Mouse (Mus musculus) lung, embryonic 15.5 days (tissue): ENCODE results near the gene B3gat3. TPM values are rescaled to one million over a fixed set of nuclear protein-coding genes. Genes with fewer than 3 reads are reported as not detected.
"Not testable (repeated sequence)": the region's sequence is repeated elsewhere in the genome, so short reads cannot be mapped to it uniquely, and the experiment has no call there.

Source experiments
- ATAC-seq: fragments of 200-750 bp; cut with Nextera tagmentation; 2 replicates; pipeline ENCODE4 v1.8.0; 2017; ENCODE audit warnings: moderate number of reproducible peaks, borderline replicate concordance; ENCODE audit not compliant: low FRiP score, low TSS enrichment; ENCODE audit errors: extremely low read depth
- H3K27ac ChIP-seq: fragments of 300-500 bp; sonication (generic); 2 replicates; pipeline ENCODE4 v1.5.1; 2015; ENCODE audit warnings: moderate library complexity, mild to moderate bottlenecking, inconsistent platforms
- H3K27me3 ChIP-seq: fragments of 300-500 bp; sonication (generic); 2 replicates; pipeline ENCODE4 v1.6.1; 2015; ENCODE audit warnings: inconsistent platforms
- H3K36me3 ChIP-seq: fragments of 300-500 bp; sonication (generic); 2 replicates; pipeline ENCODE4 v1.6.1; 2015; ENCODE audit warnings: inconsistent platforms
- H3K4me1 ChIP-seq: fragments of 300-500 bp; sonication (generic); 2 replicates; pipeline ENCODE4 v1.6.1; 2015; ENCODE audit warnings: inconsistent platforms
- H3K4me2 ChIP-seq: fragments of 300-500 bp; sonication (generic); 2 replicates; pipeline ENCODE4 v1.6.1; 2015; ENCODE audit warnings: inconsistent platforms, mild to moderate bottlenecking, moderate library complexity
- H3K4me3 ChIP-seq: fragments of 300-500 bp; sonication (generic); 2 replicates; pipeline ENCODE4 v1.5.1; 2015; ENCODE audit warnings: mild to moderate bottlenecking, inconsistent platforms
- H3K9ac ChIP-seq: fragments of 300-500 bp; sonication (generic); 2 replicates; pipeline ENCODE4 v1.6.1; 2015; ENCODE audit warnings: inconsistent platforms
- H3K9me3 ChIP-seq: fragments of 300-500 bp; sonication (generic); 2 replicates; pipeline ENCODE4 v1.6.1; 2016; ENCODE audit warnings: inconsistent platforms
- WGBS: fragments of 180-500 bp; shearing (Covaris S2); methylation state at CpG from one replicate; pipeline ENCODE4 v1.1.7; 2015; 5-methylcytosine and 5-hydroxymethylcytosine counted together
- microRNA-seq: library from miRNA; unstranded; fragments of <30 nt; microRNA quantifications from one replicate; pipeline ENCODE4, GENCODE M21; 2016
- polyA plus RNA-seq: library from polyadenylated mRNA; unstranded; fragments of >200 nt; fragmentation: Nextera tagmentation; extraction: Ambion mirVana; gene quantifications from 2 replicates; pipeline ENCODE4 v1.2.1, GENCODE M21; 2015

B3gat3 gene
- polyA plus RNA-seq, 1 experiment from 2014 or later: 46.1 TPM

GRCm38 (mm10) chr19:8967893-8968292, 47.7 kb downstream of the B3gat3 start:
- peaks cover 66% of the 10 kb centered on the region for H3K36me3 ChIP-seq
- peaks cover 19% of the 10 kb centered on the region for H3K4me1 ChIP-seq
- peak overlapping the region; percentile 82 for H3K4me3 ChIP-seq
- WGBS: 2% methylated on average over 9 of the region's 9 CpGs
- ATAC-seq: no peak
- H3K9me3 ChIP-seq: no peaks in the 10 kb centered on the region
- H3K4me2 ChIP-seq: peak overlapping the region; percentile 61
- no peaks in the 10 kb centered on the region for H3K27me3 ChIP-seq
- peak overlapping the region; percentile 84; the same call in 1 of the 2 replicates for H3K27ac ChIP-seq
- H3K9ac ChIP-seq: peak overlapping the region; percentile 91

- 73% methylated on average over 8 of the region's 8 CpGs for WGBS
- peaks cover 87% of the 10 kb centered on the region for H3K36me3 ChIP-seq
These were observed 52.3 kb downstream of the B3gat3 start for GRCm38 (mm10) chr19:8972491-8972890.

GRCm38 (mm10) chr19:8974638-8975037, 54.5 kb downstream of the B3gat3 start:
- no peaks in the 10 kb centered on the region for H3K9me3 ChIP-seq
- no peaks in the 10 kb centered on the region for H3K27me3 ChIP-seq
- WGBS: 61% methylated on average over 1 of the region's 1 CpGs
- H3K9ac ChIP-seq: no peak overlapping the region
- no peak overlapping the region for H3K27ac ChIP-seq
- peaks cover 99% of the 10 kb centered on the region for H3K36me3 ChIP-seq
- no peak overlapping the region for H3K4me2 ChIP-seq
- no peaks in the 10 kb centered on the region for H3K4me1 ChIP-seq
- no peak overlapping the region for H3K4me3 ChIP-seq
- ATAC-seq: no peak

More at GRCm38 (mm10) chr19:8972491-8972890, 52.3 kb downstream of the B3gat3 start:
- not testable (repeated sequence) for H3K4me3 ChIP-seq, H3K4me2 ChIP-seq, ATAC-seq, H3K27me3 ChIP-seq, H3K27ac ChIP-seq, H3K9ac ChIP-seq, H3K9me3 ChIP-seq, H3K4me1 ChIP-seq

DNA sequence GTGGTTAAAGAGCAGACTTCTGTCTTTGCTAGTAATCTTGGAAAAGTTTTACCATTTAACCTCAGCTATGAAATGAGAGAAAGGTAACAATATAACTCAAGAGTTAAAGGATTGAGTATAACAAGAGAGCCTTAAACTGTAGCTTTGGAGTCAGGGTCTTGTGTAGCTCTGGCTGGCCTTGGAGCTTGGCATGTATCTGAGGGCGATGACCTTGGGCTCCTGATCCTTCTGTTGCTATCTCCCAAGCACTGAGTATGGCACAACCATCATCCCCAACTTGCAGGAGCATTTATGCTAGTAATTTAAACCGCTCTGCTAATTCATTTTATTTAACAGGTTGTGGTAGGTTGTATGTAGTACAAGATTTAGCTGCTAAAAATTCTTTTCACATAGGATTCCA, 55.3 kb downstream of the B3gat3 start:
- no peak overlapping the region for H3K4me3 ChIP-seq
- H3K9me3 ChIP-seq: no peaks in the 10 kb centered on the region
- H3K36me3 ChIP-seq: peaks cover 99% of the 10 kb centered on the region
- ATAC-seq: no peak
- H3K4me2 ChIP-seq: no peak overlapping the region
- H3K27ac ChIP-seq: no peak overlapping the region
- no peak overlapping the region for H3K9ac ChIP-seq
- 86% methylated on average over 2 of the region's 2 CpGs for WGBS
- no peaks in the 10 kb centered on the region for H3K27me3 ChIP-seq
- peaks cover 5% of the 10 kb centered on the region; the same call in 1 of the 2 replicates for H3K4me1 ChIP-seq

- WGBS: 43% methylated on average over 3 of the region's 3 CpGs
- Histone ChIP-seq H3K4me2 (no peak overlapping the region), H3K4me3 (no peak overlapping the region), H3K36me3 (peaks cover 91% of the 10 kb centered on the region), H3K27me3 (no peaks in the 10 kb centered on the region), H3K9ac (no peak overlapping the region), H3K4me1 (peaks cover 11% of the 10 kb centered on the region), H3K27ac (no peak overlapping the region), H3K9me3 (no peaks in the 10 kb centered on the region)
- ATAC-seq: peak; percentile 65; the same call in 1 of the 2 replicates
These were observed 56.4 kb downstream of the B3gat3 start for GRCm38 (mm10) chr19:8976535-8976934.

Small RNA genes lying within 50 kb of the gene (microRNA-seq; reads per million reads assigned to microRNA genes)
- gene Mir5136: 0.93 reads per million

Other genes starting within 250 kb of the B3gat3 start
- 87.1 and 89.7 TPM in 2 replicates for gene Slc3a2, start 197.0 kb upstream of the B3gat3 start, polyA plus RNA-seq
- 85.6 and 86.3 TPM in 2 replicates for gene Wdr74, start 184.5 kb upstream of the B3gat3 start, polyA plus RNA-seq
- 2.0 and 2.1 TPM in 2 replicates for gene 1700092M07Rik, start 179.7 kb upstream of the B3gat3 start, polyA plus RNA-seq
- gene Stx5a, start 179.0 kb upstream of the B3gat3 start, polyA plus RNA-seq: 142 and 153 TPM in 2 replicates
- 184 and 198 TPM in 2 replicates for gene Nxf1, start 163.3 kb upstream of the B3gat3 start, polyA plus RNA-seq
- gene Tmem223, start 149.4 kb upstream of the B3gat3 start, polyA plus RNA-seq: 181 and 197 TPM in 2 replicates
- 77.2 and 81.3 TPM in 2 replicates for gene Tmem179b, start 145.9 kb upstream of the B3gat3 start, polyA plus RNA-seq
- 30.5 and 31.5 TPM in 2 replicates for gene Taf6l, start 134.0 kb upstream of the B3gat3 start, polyA plus RNA-seq
- gene Polr2g, start 121.8 kb upstream of the B3gat3 start, polyA plus RNA-seq: 147 and 159 TPM in 2 replicates
- 5.7 and 6.4 TPM in 2 replicates for gene Zbtb3, start 117.8 kb upstream of the B3gat3 start, polyA plus RNA-seq
- gene Ttc9c, start 101.0 kb upstream of the B3gat3 start, polyA plus RNA-seq: 54.8 and 57.2 TPM in 2 replicates
- 5.7 and 5.8 TPM in 2 replicates for gene Hnrnpul2, start 100.4 kb upstream of the B3gat3 start, polyA plus RNA-seq
- gene AC129217.1, start 90.6 kb upstream of the B3gat3 start, polyA plus RNA-seq: not detected in 2 replicates
- 48.3 and 52.3 TPM in 2 replicates for gene Bscl2, start 82.9 kb upstream of the B3gat3 start, polyA plus RNA-seq
- gene Gng3, start 81.2 kb upstream of the B3gat3 start, polyA plus RNA-seq: 1.6 and 2.5 TPM in 2 replicates
- 1.1 TPM in 2 replicates for gene Lrrn4cl, start 69.6 kb upstream of the B3gat3 start, polyA plus RNA-seq
- 153 and 158 TPM in 2 replicates for gene Ubxn1, start 48.9 kb upstream of the B3gat3 start, polyA plus RNA-seq
- gene Uqcc3, start 39.5 kb upstream of the B3gat3 start, polyA plus RNA-seq: 58.5 and 60.2 TPM in 2 replicates
- 70.5 and 72.7 TPM in 2 replicates for gene Lbhd1, start 36.6 kb upstream of the B3gat3 start, polyA plus RNA-seq
- not detected in 2 replicates for gene Gm49403, start 36.4 kb upstream of the B3gat3 start, polyA plus RNA-seq
- gene 1810009A15Rik, start 31.5 kb upstream of the B3gat3 start, polyA plus RNA-seq: 81.5 and 93.7 TPM in 2 replicates
- gene Gm49416, start 31.4 kb upstream of the B3gat3 start, polyA plus RNA-seq: not detected in 2 replicates
- gene Ints5, start 27.4 kb upstream of the B3gat3 start, polyA plus RNA-seq: 45.8 and 50.1 TPM in 2 replicates
- 122 and 123 TPM in 2 replicates for gene Ganab, start 22.3 kb upstream of the B3gat3 start, polyA plus RNA-seq
- gene Rom1, start 9.0 kb downstream of the B3gat3 start, polyA plus RNA-seq: 2.7 and 2.8 TPM in 2 replicates
- 30.8 and 35.6 TPM in 2 replicates for gene Eml3, start 9.2 kb downstream of the B3gat3 start, polyA plus RNA-seq
- gene Mta2, start 21.5 kb downstream of the B3gat3 start, polyA plus RNA-seq: 165 and 173 TPM in 2 replicates
- gene Tut1, start 33.5 kb downstream of the B3gat3 start, polyA plus RNA-seq: 28.4 and 29.7 TPM in 2 replicates
- 420 and 427 TPM in 2 replicates for gene Eef1g, start 46.7 kb downstream of the B3gat3 start, polyA plus RNA-seq
- 24.7 and 25.6 TPM in 2 replicates for gene Ahnak, start 68.9 kb downstream of the B3gat3 start, polyA plus RNA-seq
- gene Scgb1a1, start 167.6 kb downstream of the B3gat3 start, polyA plus RNA-seq: 5.1 and 8.7 TPM in 2 replicates
- 14.1 and 18.1 TPM in 2 replicates for gene Asrgl1, start 215.3 kb downstream of the B3gat3 start, polyA plus RNA-seq